Mouse (Mus musculus): ENCODE data around the gene Ctcfl.

- TF ChIP-seq CTCF (IDR thresholded peaks at IDR 0.05; ENCODE audit: control insufficient read depth, insufficient read depth, low read length) (no peak), POLR2A (IDR thresholded peaks at IDR 0.05; ENCODE audit: borderline replicate concordance, control insufficient read depth, low read depth, low read length) (no peak)
Measured at GRCm38 (mm10) chr2:173109510-173109909, 9.8 kb downstream of the Ctcfl start.

Data from bone marrow, adult 2 months (tissue).